Mouse (Mus musculus) limb, embryonic 15.5 days (tissue): ENCODE measurements around the gene Klhl36. TPM values are rescaled to one million over a fixed set of nuclear protein-coding genes. Genes with fewer than 3 reads are reported as not detected.

ENCODE experiments used
- ATAC-seq: fragments of 200-750 bp; cut with Nextera tagmentation; 2 replicates; pipeline ENCODE4 v1.8.0; 2017; ENCODE audit warnings: low read depth, moderate TSS enrichment; ENCODE audit not compliant: insufficient number of reproducible peaks, low FRiP score, low TSS enrichment
- H3K27ac ChIP-seq: fragments of 300-500 bp; sonication (generic); 2 replicates; pipeline ENCODE4 v1.5.1; 2015; ENCODE audit warnings: moderate library complexity, mild to moderate bottlenecking, inconsistent platforms
- H3K27me3 ChIP-seq: fragments of 300-500 bp; sonication (generic); 2 replicates; pipeline ENCODE4 v1.6.1; 2015; ENCODE audit warnings: inconsistent platforms
- H3K36me3 ChIP-seq: fragments of 300-500 bp; sonication (generic); 2 replicates; pipeline ENCODE4 v1.6.1; 2015; ENCODE audit warnings: inconsistent platforms
- H3K4me1 ChIP-seq: fragments of 300-500 bp; sonication (generic); 2 replicates; pipeline ENCODE4 v1.6.1; 2015; ENCODE audit warnings: inconsistent platforms
- H3K4me2 ChIP-seq: fragments of 300-500 bp; sonication (generic); 2 replicates; pipeline ENCODE4 v1.6.1; 2015; ENCODE audit warnings: mild to moderate bottlenecking, inconsistent platforms
- H3K4me3 ChIP-seq: fragments of 300-500 bp; sonication (generic); 2 replicates; pipeline ENCODE4 v1.5.1; 2015; ENCODE audit warnings: mild to moderate bottlenecking, inconsistent platforms
- H3K9ac ChIP-seq: fragments of 300-500 bp; sonication (generic); 2 replicates; pipeline ENCODE4 v1.6.1; 2015; ENCODE audit warnings: inconsistent platforms
- H3K9me3 ChIP-seq: fragments of 300-500 bp; sonication (generic); 2 replicates; pipeline ENCODE4 v1.6.1; 2016; ENCODE audit warnings: inconsistent platforms
- WGBS: fragments of 180-500 bp; shearing (Covaris S2); methylation state at CpG from one replicate; pipeline ENCODE4 v1.1.7; 2015; 5-methylcytosine and 5-hydroxymethylcytosine counted together
- polyA plus RNA-seq: library from polyadenylated mRNA; unstranded; fragments of >200 nt; fragmentation: Nextera tagmentation; extraction: Ambion mirVana; gene quantifications from 2 replicates; pipeline ENCODE4 v1.2.1, GENCODE M21; 2015

Gene Klhl36
- polyA plus RNA-seq, 1 experiment from 2014 or later, result 13.5 TPM

DNA sequence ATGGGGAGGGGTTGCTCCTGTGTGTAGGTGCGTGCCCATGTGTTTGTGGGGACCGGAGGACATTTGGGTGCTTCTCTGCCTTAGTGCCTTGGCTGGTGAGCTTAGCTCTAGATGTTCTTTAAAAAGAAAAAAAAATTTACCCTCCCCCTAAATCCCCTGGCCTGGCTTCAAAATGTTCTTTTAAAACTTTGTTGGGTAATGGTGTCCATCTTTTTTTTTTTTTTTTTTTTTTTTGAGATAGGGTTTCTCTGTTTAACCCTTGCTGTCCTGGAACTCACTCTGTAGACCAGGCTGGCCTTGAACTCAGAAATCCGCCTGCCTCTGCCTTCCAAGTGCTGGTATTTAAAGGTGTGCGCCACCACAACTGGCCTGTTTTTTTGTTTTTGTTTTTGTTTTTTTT is 53.2 kb downstream of the Klhl36 start:
- no peaks in the 10 kb centered on the region for H3K9me3 ChIP-seq
- no peak for ATAC-seq
- 95% methylated on average over 4 of the region's 4 CpGs for WGBS
- no peak overlapping the region for H3K4me3 ChIP-seq
- H3K36me3 ChIP-seq, result no peaks in the 10 kb centered on the region; the same call in 1 of the 2 replicates
- no peak overlapping the region for H3K27ac ChIP-seq
- no peaks in the 10 kb centered on the region for H3K27me3 ChIP-seq
- no peak overlapping the region for H3K4me2 ChIP-seq
- H3K4me1 ChIP-seq, result peaks cover 48% of the 10 kb centered on the region
- no peak overlapping the region for H3K9ac ChIP-seq

DNA sequence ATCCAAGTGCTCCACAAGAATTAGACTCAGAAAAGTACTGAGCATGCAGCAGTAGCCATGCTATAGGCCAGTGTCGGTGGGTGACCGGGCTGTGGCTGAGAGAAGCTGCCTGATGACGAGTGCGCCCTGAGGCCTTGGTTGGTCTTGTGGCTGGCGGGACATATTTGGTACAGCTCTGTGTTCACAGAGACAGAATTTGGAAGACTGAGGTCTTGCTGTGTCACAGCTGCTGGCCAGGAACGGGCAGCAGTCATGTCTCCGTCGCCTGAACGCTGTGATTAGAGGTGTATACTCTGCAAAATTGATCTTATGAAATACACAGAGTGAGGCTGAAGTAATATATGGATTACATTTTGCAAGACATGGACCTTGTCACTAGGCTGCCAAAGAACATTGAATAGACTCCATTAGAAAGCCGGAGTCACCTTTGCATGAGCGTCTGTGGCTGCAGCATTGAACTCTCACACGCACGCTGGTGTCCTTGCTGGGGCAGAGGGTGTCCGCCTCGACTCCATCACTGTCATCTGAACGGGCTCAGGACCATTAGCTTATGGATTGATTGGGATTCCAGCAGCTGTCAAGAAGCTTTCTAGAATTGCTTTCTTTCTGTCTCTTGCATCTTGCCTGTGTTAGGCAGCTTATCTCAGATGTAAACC is 54.3 kb downstream of the Klhl36 start:
- H3K27ac ChIP-seq, result no peak overlapping the region
- no peaks in the 10 kb centered on the region for H3K9me3 ChIP-seq
- ATAC-seq, result no peak
- H3K4me1 ChIP-seq, result peaks cover 46% of the 10 kb centered on the region
- H3K27me3 ChIP-seq, result no peaks in the 10 kb centered on the region
- 75% methylated on average over 16 of the region's 16 CpGs for WGBS
- H3K4me2 ChIP-seq, result no peak overlapping the region
- H3K9ac ChIP-seq, result no peak overlapping the region
- no peak overlapping the region for H3K4me3 ChIP-seq
- no peaks in the 10 kb centered on the region; the same call in 1 of the 2 replicates for H3K36me3 ChIP-seq

DNA sequence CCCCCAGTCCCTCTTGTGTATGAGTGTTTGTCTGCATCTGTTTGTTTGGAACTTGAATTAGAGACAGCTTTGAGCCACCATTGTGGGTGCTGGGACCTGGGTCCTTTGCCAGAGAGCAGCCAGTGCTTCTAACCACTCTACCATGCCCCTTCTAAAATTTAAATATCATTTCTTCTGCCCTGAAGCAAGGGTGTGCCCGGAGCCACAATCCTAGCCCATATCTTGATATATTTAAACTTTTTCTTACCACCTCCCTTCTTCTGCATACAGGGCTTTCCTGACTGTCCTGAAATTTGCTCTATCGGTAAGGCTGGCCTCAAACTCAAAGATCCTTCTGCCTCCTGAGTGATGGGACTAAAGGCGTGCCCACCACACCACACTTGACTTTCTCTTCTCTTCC is 55.3 kb downstream of the Klhl36 start:
- Histone ChIP-seq H3K4me1 (peaks cover 39% of the 10 kb centered on the region), H3K27me3 (no peaks in the 10 kb centered on the region), H3K9me3 (no peaks in the 10 kb centered on the region), H3K27ac (no peak overlapping the region), H3K4me2 (no peak overlapping the region), H3K4me3 (no peak overlapping the region), H3K36me3 (no peaks in the 10 kb centered on the region; the same call in 1 of the 2 replicates), H3K9ac (no peak overlapping the region)
- WGBS, result 87% methylated on average over 3 of the region's 3 CpGs
- ATAC-seq, result no peak

DNA sequence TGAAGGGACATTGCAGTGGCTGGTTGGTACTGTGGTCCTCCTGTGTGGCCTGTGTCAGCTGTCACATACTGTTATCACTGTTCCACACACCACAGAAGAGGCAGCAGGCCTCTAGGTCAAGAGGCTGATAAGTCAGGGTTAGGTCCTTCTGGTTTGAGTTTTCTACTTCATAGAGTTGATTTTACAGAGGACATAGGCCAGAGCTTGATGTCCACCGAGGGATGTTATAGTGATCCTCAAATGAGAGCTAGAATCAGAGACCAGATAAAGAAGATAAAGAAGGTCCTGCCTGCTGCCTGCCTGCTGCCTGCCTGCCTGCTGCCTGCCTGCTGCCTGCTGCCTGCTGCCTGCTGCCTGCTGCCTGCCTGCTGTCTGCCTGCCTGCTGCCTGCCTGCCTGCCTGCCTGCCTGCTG is 56.1 kb downstream of the Klhl36 start:
- no peak for ATAC-seq
- no peak overlapping the region for H3K4me3 ChIP-seq
- H3K4me2 ChIP-seq, result no peak overlapping the region
- H3K27ac ChIP-seq, result no peak overlapping the region
- no peak overlapping the region for H3K9ac ChIP-seq
- no peaks in the 10 kb centered on the region for H3K27me3 ChIP-seq
- peaks cover 32% of the 10 kb centered on the region for H3K4me1 ChIP-seq
- WGBS, result 75% methylated on average over 1 of the region's 1 CpGs
- H3K36me3 ChIP-seq, result no peaks in the 10 kb centered on the region; the same call in 1 of the 2 replicates
- no peaks in the 10 kb centered on the region for H3K9me3 ChIP-seq

DNA sequence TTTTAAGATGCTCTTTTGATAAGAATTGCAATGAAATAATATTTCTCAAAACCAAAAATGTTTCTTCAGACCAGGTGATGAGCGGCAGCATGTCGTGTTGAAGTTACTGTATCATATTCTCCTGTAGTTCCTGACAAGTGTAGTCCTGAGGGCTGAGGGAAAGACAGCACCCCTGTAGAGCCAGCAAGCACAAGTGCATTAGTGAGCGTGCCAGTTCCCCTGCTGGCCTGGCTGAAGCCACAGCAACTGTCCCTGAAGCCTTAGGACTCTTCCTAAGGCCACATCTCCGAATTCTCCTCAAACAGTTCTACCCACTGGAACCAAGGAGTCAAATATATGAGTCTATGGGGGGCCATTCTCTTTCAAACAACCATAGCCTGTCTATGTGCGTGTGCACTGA is 61.2 kb downstream of the Klhl36 start:
- H3K9me3 ChIP-seq, result no peaks in the 10 kb centered on the region
- H3K4me2 ChIP-seq, result no peak overlapping the region
- no peaks in the 10 kb centered on the region for H3K36me3 ChIP-seq
- WGBS, result 84% methylated on average over 5 of the region's 5 CpGs
- 0 out of 2 replicates have a peak, but pooled peaks cover 7% of the 10 kb centered on the region for H3K4me1 ChIP-seq
- no peak overlapping the region for H3K27ac ChIP-seq
- no peak overlapping the region for H3K4me3 ChIP-seq
- ATAC-seq, result no peak
- no peak overlapping the region for H3K9ac ChIP-seq
- H3K27me3 ChIP-seq, result no peaks in the 10 kb centered on the region

DNA sequence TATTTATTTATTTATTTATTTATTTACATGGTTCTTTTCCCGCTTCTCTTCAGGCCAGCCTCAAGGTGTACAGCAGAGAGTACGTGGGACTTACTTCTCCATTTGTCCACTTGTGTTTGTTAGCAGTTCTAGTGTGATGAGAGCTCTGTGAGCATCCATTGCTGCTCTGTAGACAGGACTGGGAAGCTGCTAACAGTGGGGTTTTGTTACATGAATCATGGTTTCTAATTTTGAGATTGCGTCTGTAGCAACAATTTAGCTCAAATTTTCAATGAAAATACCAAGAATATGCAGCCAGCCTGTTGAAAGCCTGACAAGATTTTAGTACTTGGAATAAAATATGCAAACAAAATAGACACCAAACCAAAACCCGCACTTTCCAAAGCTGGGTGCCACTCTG is 63.4 kb downstream of the Klhl36 start:
- H3K4me3 ChIP-seq, result no peak overlapping the region
- no peak overlapping the region for H3K27ac ChIP-seq
- no peaks in the 10 kb centered on the region for H3K36me3 ChIP-seq
- no peak for ATAC-seq
- 87% methylated on average over 4 of the region's 4 CpGs for WGBS
- no peaks in the 10 kb centered on the region for H3K9me3 ChIP-seq
- H3K9ac ChIP-seq, result no peak overlapping the region
- no peak overlapping the region for H3K4me2 ChIP-seq
- H3K4me1 ChIP-seq, result 0 out of 2 replicates have a peak, but pooled peaks cover 7% of the 10 kb centered on the region
- H3K27me3 ChIP-seq, result no peaks in the 10 kb centered on the region

DNA sequence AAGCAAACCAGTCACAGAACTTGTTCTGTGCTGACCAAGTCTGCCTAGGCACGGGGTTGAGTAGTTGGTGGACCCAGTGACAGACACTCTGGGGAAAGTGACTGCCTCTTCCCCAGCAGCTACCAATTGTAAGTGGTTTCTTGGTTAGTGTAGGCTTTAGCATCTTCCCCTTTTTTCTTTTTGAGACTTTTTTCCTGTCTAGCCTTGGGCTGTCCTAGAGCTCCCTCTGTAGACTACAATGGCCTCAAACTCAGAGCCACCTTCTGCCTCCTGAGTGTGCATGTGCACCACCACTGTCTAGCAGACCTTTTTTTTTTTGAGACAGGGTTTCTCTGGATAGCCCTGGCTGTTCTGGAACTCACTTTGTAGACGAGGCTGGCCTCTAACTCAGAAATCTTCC is 64.4 kb downstream of the Klhl36 start:
- Histone ChIP-seq H3K9ac (no peak overlapping the region), H3K4me2 (no peak overlapping the region), H3K27me3 (no peaks in the 10 kb centered on the region), H3K4me1 (0 out of 2 replicates have a peak, but pooled peaks cover 7% of the 10 kb centered on the region), H3K9me3 (no peaks in the 10 kb centered on the region), H3K36me3 (no peaks in the 10 kb centered on the region), H3K27ac (no peak overlapping the region), H3K4me3 (no peak overlapping the region)
- no peak for ATAC-seq
- WGBS, result 71% methylated on average over 2 of the region's 2 CpGs

Other genes starting within 250 kb of the Klhl36 start
- 0.08 TPM in 1 of 2 replicates, not detected in the other for gene Adad2, start 249.5 kb upstream of the Klhl36 start, polyA plus RNA-seq
- 0.19 and 0.27 TPM in 2 replicates for gene Kcng4, start 226.6 kb upstream of the Klhl36 start, polyA plus RNA-seq
- 1.5 and 4.7 TPM in 2 replicates for gene Wfdc1, start 195.9 kb upstream of the Klhl36 start, polyA plus RNA-seq
- gene Atp2c2, start 162.3 kb upstream of the Klhl36 start, polyA plus RNA-seq, result 5.3 and 5.8 TPM in 2 replicates
- gene Tldc1, start 83.8 kb upstream of the Klhl36 start, polyA plus RNA-seq, result 11.5 and 11.7 TPM in 2 replicates
- gene Cotl1, start 21.7 kb upstream of the Klhl36 start, polyA plus RNA-seq, result 55.1 and 65.4 TPM in 2 replicates
- 106 and 113 TPM in 2 replicates for gene Usp10, start 48.1 kb downstream of the Klhl36 start, polyA plus RNA-seq
- gene Gm20388, start 48.6 kb downstream of the Klhl36 start, polyA plus RNA-seq, result 2.6 and 4.9 TPM in 2 replicates
- gene Crispld2, start 130.2 kb downstream of the Klhl36 start, polyA plus RNA-seq, result 6.7 and 7.8 TPM in 2 replicates
- gene Zdhhc7, start 239.2 kb downstream of the Klhl36 start, polyA plus RNA-seq, result 32.7 and 32.8 TPM in 2 replicates